Mouse (Mus musculus) spleen, adult 2 months (tissue): ENCODE data around the gene Chrm4. TPM values are rescaled to one million over a fixed set of nuclear protein-coding genes. Genes with fewer than 3 reads are reported as not detected.

Experiments used
- DNase-seq, 2 experiments: peaks; one replicate each; pipeline versions ENCODE4 v3.0.0 to v3.0.0-alpha.2; 2012 to 2021; ENCODE audit warnings: low spot score in 2 of 2, low read depth in 1 of 2
- H3K27ac ChIP-seq: fragments of 200-500 bp; 2 replicates; pipeline ENCODE4 v1.5.1; 2012; ENCODE audit warnings: low read length, inconsistent platforms; ENCODE audit not compliant: insufficient read depth
- H3K27me3 ChIP-seq: fragments of 200-500 bp; 2 replicates; pipeline ENCODE4 v1.6.1; 2012; ENCODE audit warnings: mild to moderate bottlenecking, moderate library complexity, low read length, inconsistent platforms; ENCODE audit not compliant: control insufficient read depth, insufficient read depth
- H3K36me3 ChIP-seq: fragments of 200-500 bp; 2 replicates; pipeline ENCODE4 v1.6.1; 2012; ENCODE audit warnings: mild to moderate bottlenecking, low read length, inconsistent platforms; ENCODE audit not compliant: control insufficient read depth, insufficient read depth
- H3K4me1 ChIP-seq: fragments of 200-500 bp; 2 replicates; pipeline ENCODE4 v1.6.1; 2011; ENCODE audit warnings: inconsistent platforms; ENCODE audit not compliant: control insufficient read depth, insufficient read depth, insufficient read length
- H3K4me3 ChIP-seq: fragments of 200-500 bp; 2 replicates; pipeline ENCODE4 v1.5.1; 2011; ENCODE audit warnings: mild to moderate bottlenecking, inconsistent platforms; ENCODE audit not compliant: insufficient read depth, insufficient read length; ENCODE audit errors: extremely low read depth
- CTCF ChIP-seq: fragments of 200-500 bp; IDR thresholded peaks from 2 replicates; pipeline ENCODE4 v1.5.1; 2011; ENCODE audit warnings: mild to moderate bottlenecking, inconsistent platforms; ENCODE audit not compliant: insufficient read depth, insufficient read length, insufficient replicate concordance; ENCODE audit errors: extremely low read depth
- POLR2A ChIP-seq: fragments of 200-500 bp; IDR thresholded peaks from 2 replicates; pipeline ENCODE4 v1.6.1; 2011; ENCODE audit warnings: low read depth, low read length, inconsistent platforms
- WGBS: fragments of 180-500 bp; shearing (Covaris S2); methylation state at CpG from one replicate; pipeline ENCODE4 v1.1.7; 2018; 5-methylcytosine and 5-hydroxymethylcytosine counted together
- polyA plus RNA-seq: library from polyadenylated mRNA; depleted of rRNA; stranded (reverse); fragments of >200 nt; gene quantifications from 2 replicates; pipeline ENCODE4 v1.2.3, GENCODE M21; 2012

Chrm4 gene
- polyA plus RNA-seq, 1 experiment: 0.39 TPM

DNA sequence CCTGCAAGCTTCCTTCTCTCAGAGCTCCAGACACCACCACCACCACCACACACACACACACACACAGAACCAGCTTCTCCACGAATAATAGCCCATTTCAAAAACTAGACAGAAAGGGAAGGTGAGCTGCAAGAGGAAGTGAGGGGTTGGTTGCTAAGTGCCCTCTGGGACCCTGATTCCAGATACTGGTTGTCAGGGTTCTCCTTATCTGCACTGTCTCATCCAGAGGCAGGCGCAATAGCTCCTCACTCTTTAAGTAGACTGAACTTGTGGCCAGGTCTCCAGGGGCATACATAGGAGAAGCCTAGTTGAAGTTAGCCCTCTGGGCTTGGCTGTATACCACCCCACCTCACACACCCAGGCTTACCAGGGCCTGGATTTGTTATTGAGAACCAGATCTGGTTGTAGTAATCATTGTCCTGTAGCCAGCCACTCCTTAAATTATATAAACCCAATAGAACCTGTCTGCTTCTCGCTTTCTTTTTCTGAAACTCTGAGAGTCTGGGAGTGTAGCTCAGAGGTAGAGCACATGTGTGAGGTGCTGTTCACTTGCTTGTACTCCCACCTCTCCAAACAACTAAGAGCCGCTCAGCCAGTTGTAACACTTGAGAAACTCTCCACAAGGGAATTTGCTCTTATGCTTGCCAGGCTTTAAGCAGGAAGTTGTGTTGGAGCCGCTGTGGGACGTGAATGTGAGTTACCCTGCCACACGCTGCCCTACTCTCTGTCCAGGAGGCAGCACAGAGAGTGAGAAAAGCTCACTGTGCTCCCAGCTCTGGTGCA, 13.5 kb upstream of the Chrm4 start:
- Histone ChIP-seq H3K4me3 (no peak overlapping the region), H3K27ac (no peak overlapping the region), H3K27me3 (no peaks in the 10 kb centered on the region), H3K36me3 (peaks cover 50% of the 10 kb centered on the region), H3K4me1 (no peaks in the 10 kb centered on the region)
- 73% methylated on average over 7 of the region's 7 CpGs for WGBS
- TF ChIP-seq CTCF (no peak), POLR2A (no peak)
- DNase-seq: no peak

DNA sequence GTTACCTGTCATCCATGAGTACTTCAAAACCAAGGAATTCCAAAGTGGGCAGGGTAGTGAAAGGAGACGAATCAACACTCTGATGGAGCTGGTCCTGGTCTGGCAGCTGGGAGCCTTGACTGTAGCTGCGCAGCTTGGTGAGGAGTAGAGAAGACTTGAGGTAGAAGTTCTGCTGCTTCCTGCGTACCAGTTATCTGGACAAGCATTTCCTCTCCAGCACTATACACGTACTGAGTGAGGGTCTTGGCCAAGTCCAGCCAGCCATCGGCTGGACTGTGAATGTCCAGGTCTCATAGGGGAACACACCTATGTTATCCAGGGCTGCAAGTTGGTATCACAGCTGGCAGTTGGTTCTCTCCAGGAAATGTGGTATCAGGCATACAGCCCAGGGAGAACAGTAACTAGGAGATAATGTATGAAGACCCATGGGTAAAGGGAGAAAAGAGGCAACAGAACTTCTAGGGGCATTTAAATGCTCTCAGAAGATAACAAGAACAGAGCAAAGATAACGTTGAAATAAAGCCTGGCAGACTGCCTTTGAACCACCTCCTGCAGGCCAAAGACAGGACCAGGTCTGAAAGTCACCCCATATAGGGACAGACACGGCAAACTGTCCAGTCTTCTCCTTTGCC, 10.6 kb upstream of the Chrm4 start:
- no peak for TF ChIP-seq CTCF
- TF ChIP-seq POLR2A: no peak
- Histone ChIP-seq H3K27me3 (no peaks in the 10 kb centered on the region), H3K27ac (no peak overlapping the region), H3K4me3 (no peak overlapping the region), H3K4me1 (0 out of 2 replicates have a peak, but pooled peaks cover 2% of the 10 kb centered on the region), H3K36me3 (peaks cover 39% of the 10 kb centered on the region)
- no peak for DNase-seq
- WGBS: 86% methylated on average over 7 of the region's 7 CpGs

DNA sequence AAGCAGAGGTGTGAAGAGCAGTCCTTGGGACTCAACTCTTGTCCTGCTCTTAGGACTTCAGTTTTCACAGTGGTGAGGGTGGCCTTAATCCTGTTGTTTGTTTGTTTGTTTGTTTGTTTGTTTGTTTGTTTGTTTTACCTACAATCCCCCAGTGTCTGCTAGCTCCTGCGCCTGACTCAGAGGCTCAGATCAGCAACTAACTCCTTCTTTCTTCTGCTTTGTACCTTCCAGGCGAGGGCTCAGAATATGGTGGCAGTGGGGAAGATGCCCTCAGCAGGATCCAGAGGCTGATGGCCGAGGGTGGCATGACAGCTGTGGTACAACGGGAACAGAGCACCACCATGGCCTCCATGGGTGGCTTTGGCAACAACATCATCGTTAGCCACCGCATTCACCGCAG, 10.0 kb upstream of the Chrm4 start:
- H3K36me3 ChIP-seq: peaks cover 33% of the 10 kb centered on the region
- H3K4me1 ChIP-seq: peaks cover 7% of the 10 kb centered on the region; the same call in 1 of the 2 replicates
- no peak for DNase-seq
- H3K4me3 ChIP-seq: no peak overlapping the region
- TF ChIP-seq POLR2A: no peak
- no peak for TF ChIP-seq CTCF
- peaks cover 5% of the 10 kb centered on the region for H3K27me3 ChIP-seq
- H3K27ac ChIP-seq: no peak overlapping the region
- 89% methylated on average over 7 of the region's 7 CpGs for WGBS

DNA sequence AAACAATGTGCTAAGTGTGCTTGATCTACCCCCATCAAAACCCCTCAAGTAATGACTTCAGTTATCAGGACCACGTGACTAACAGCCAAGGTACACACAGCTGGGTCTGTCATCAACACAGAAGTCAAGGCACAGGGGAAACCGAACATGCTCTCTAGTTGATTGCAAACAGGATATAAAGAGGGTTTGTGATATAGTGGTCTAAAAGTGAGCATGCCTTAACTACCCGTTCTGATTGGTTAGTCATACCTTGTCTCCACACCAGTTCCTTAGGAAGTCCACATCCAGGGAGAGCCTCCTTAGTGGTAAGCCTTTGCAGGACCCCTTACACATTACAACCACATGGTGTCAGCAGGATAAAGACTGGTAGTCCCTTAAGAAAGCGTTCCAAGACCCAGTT, 6.9 kb upstream of the Chrm4 start:
- Histone ChIP-seq H3K27ac (no peak overlapping the region), H3K4me3 (no peak overlapping the region), H3K27me3 (peaks cover 16% of the 10 kb centered on the region), H3K36me3 (peaks cover 14% of the 10 kb centered on the region), H3K4me1 (peaks cover 21% of the 10 kb centered on the region; the same call in 1 of the 2 replicates)
- no peak for TF ChIP-seq CTCF
- TF ChIP-seq POLR2A: no peak
- no peak for DNase-seq
- WGBS: 73% methylated on average over 4 of the region's 4 CpGs

DNA sequence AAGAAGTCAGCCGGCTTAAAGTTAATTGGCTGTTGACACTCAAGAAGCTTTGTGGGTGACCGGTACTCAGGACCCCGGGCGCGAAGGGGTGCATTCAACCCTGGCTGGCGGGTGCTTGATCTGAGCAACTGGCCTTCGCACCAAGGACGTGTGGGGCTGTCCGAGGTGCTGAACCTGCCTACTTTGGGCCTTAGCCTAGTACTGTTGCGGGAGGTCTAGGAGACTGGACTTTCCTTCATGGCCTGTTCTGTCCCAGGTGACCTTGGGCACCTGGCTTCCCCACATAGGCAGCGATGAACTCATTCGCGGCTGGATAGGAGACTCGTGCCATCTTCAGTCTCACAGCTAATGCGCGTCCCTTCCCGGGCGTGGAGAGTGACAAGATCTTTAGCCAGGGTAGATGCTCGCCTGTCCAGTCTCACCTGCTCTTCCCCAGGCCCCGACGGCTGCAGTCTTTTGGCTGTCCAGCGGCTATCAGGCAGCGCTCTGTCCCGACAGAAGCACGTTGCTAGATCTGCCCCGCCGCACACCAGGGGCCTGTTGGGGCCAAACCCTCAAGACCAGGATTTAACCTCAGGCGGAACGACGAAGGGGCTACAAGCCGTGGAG, 5.8 kb upstream of the Chrm4 start:
- Histone ChIP-seq H3K27ac (no peak overlapping the region), H3K27me3 (peaks cover 16% of the 10 kb centered on the region), H3K4me1 (peaks cover 21% of the 10 kb centered on the region; the same call in 1 of the 2 replicates), H3K4me3 (peak overlapping the region; percentile 52; the same call in 1 of the 2 replicates), H3K36me3 (peaks cover 12% of the 10 kb centered on the region)
- TF ChIP-seq POLR2A (no peak), CTCF (no peak)
- peak in 1 of 2 experiments; percentile 55 for DNase-seq
- WGBS: 8% methylated on average over 31 of the region's 31 CpGs

DNA sequence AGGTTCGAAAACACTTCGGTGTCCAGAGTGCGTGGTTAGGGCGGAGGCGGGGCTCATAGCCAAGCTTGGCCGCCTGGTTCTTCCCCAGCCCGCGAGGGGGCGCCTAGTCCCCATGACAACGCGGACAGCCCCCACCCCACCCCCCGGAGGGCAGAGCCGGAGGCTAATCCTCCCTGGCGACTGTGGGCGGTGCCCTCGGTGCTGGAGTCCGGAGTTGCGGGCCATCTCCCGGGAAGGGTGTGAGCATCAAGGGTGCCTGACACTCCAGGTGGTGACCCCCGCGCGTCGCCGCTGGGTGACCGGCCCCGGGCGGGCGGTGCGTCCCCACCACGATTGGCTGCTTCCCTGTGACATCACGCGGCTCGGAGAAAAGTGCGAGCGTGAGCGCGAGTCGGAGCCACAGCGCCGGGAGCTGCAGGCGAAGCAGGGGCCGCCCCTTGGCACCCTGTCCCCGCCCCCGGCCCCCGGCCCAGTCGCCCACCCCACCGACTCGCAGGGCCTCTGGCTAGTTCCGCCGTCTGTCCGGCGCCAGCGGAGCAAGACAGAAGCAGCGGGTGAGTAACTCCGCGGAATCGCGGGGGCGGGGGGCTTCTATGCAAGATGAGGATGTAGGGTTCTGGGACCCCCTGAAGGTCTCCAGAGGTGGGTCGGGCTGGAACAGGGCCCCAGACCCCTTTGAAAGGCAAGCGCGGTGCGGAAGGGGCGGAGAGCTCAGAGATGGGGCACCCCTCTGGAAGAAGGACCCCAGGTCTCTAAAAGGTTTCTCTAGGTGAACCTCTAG, 5.1 kb upstream of the Chrm4 start:
- H3K36me3 ChIP-seq: peaks cover 9% of the 10 kb centered on the region
- H3K4me1 ChIP-seq: peaks cover 21% of the 10 kb centered on the region; the same call in 1 of the 2 replicates
- WGBS: 2% methylated on average over 64 of the region's 64 CpGs
- no peak for DNase-seq
- H3K27ac ChIP-seq: no peak overlapping the region
- H3K4me3 ChIP-seq: peak overlapping the region; percentile 52; the same call in 1 of the 2 replicates
- peaks cover 16% of the 10 kb centered on the region for H3K27me3 ChIP-seq
- TF ChIP-seq POLR2A: no peak
- TF ChIP-seq CTCF: no peak
